Mouse (Mus musculus): ENCODE data around the gene Furin. TPM values are rescaled to one million over a fixed set of nuclear protein-coding genes. Genes with fewer than 3 reads are reported as not detected.

Furin gene
- polyA plus RNA-seq, 1 experiment from 2014 or later, result 27.3 TPM

GRCm38 (mm10) chr7:80421576-80421975, 16.3 kb upstream of the Furin start:
- Histone ChIP-seq H3K4me1 (ENCODE audit: insufficient read depth, low read depth, low read length) (0 out of 2 replicates have a peak, but pooled peaks cover 3% of the 10 kb centered on the region), H3K4me2 (replicated peaks; ENCODE audit: low read depth, low read length) (no peak overlapping the region), H3K36me3 (ENCODE audit: insufficient read depth, low read length) (no peaks in the 10 kb centered on the region), H3K9me3 (ENCODE audit: low read length) (no peaks in the 10 kb centered on the region), H3K4me3 (ENCODE audit: low read depth, low read length) (no peak overlapping the region), H3K27ac (ENCODE audit: low read length) (no peak overlapping the region), H3K9ac (replicated peaks; ENCODE audit: low read depth) (no peak overlapping the region), H3K27me3 (replicated peaks; ENCODE audit: insufficient read depth, low read length) (no peaks in the 10 kb centered on the region)
- whole genome bisulfite sequencing, result 92% methylated on average over 6 of the region's 6 CpGs
- ATAC-seq (no peak), DNase-seq (ENCODE audit: low spot score) (no peak)
- no peak for TF ChIP-seq CTCF (IDR thresholded peaks at IDR 0.05)
- TF ChIP-seq EP300 (IDR thresholded peaks at IDR 0.05), result no peak

- ATAC-seq (no peak), DNase-seq (ENCODE audit: low spot score) (no peak)
- Histone ChIP-seq H3K4me3 (ENCODE audit: low read depth, low read length) (no peak overlapping the region), H3K4me2 (replicated peaks; ENCODE audit: low read depth, low read length) (no peak overlapping the region), H3K36me3 (ENCODE audit: insufficient read depth, low read length) (no peaks in the 10 kb centered on the region), H3K9ac (replicated peaks; ENCODE audit: low read depth) (no peak overlapping the region), H3K27ac (ENCODE audit: low read length) (no peak overlapping the region), H3K27me3 (replicated peaks; ENCODE audit: insufficient read depth, low read length) (no peaks in the 10 kb centered on the region), H3K4me1 (ENCODE audit: insufficient read depth, low read depth, low read length) (0 out of 2 replicates have a peak, but pooled peaks cover 3% of the 10 kb centered on the region), H3K9me3 (ENCODE audit: low read length) (no peaks in the 10 kb centered on the region)
- WGBS, result 89% methylated on average over 4 of the region's 4 CpGs
- TF ChIP-seq CTCF (IDR thresholded peaks at IDR 0.05) (no peak), EP300 (IDR thresholded peaks at IDR 0.05) (no peak)
Measured at GRCm38 (mm10) chr7:80420586-80420985, 15.3 kb upstream of the Furin start.

GRCm38 (mm10) chr7:80419278-80419677, 14.0 kb upstream of the Furin start:
- Histone ChIP-seq H3K9me3 (ENCODE audit: low read length) (no peaks in the 10 kb centered on the region), H3K36me3 (ENCODE audit: insufficient read depth, low read length) (no peaks in the 10 kb centered on the region), H3K9ac (replicated peaks; ENCODE audit: low read depth) (no peak overlapping the region), H3K27me3 (replicated peaks; ENCODE audit: insufficient read depth, low read length) (no peaks in the 10 kb centered on the region), H3K4me2 (replicated peaks; ENCODE audit: low read depth, low read length) (no peak overlapping the region), H3K4me3 (ENCODE audit: low read depth, low read length) (no peak overlapping the region), H3K4me1 (ENCODE audit: insufficient read depth, low read depth, low read length) (peaks cover 6% of the 10 kb centered on the region; the same call in 1 of the 2 replicates), H3K27ac (ENCODE audit: low read length) (no peak overlapping the region)
- 28% methylated on average over 3 of the region's 3 CpGs for WGBS
- ATAC-seq, result peak; percentile 44
- DNase-seq (ENCODE audit: low spot score), result no peak
- TF ChIP-seq EP300 (IDR thresholded peaks at IDR 0.05) (peak; percentile 54; the same call in 1 of the 2 replicates), CTCF (IDR thresholded peaks at IDR 0.05) (no peak)

GRCm38 (mm10) chr7:80418036-80418435, 12.8 kb upstream of the Furin start:
- TF ChIP-seq EP300 (IDR thresholded peaks at IDR 0.05), result no peak
- TF ChIP-seq CTCF (IDR thresholded peaks at IDR 0.05), result no peak
- H3K9ac ChIP-seq (replicated peaks; ENCODE audit: low read depth), result no peak overlapping the region
- ATAC-seq (no peak), DNase-seq (ENCODE audit: low spot score) (no peak)
- no peak overlapping the region for H3K4me3 ChIP-seq (ENCODE audit: low read depth, low read length)
- H3K36me3 ChIP-seq (ENCODE audit: insufficient read depth, low read length), result no peaks in the 10 kb centered on the region
- H3K27ac ChIP-seq (ENCODE audit: low read length), result no peak overlapping the region
- 80% methylated on average over 3 of the region's 3 CpGs for WGBS
- no peaks in the 10 kb centered on the region for H3K9me3 ChIP-seq (ENCODE audit: low read length)
- H3K27me3 ChIP-seq (replicated peaks; ENCODE audit: insufficient read depth, low read length), result no peaks in the 10 kb centered on the region
- H3K4me1 ChIP-seq (ENCODE audit: insufficient read depth, low read depth, low read length), result peaks cover 4% of the 10 kb centered on the region; the same call in 1 of the 2 replicates
- H3K4me2 ChIP-seq (replicated peaks; ENCODE audit: low read depth, low read length), result no peak overlapping the region

- no peak overlapping the region for H3K4me3 ChIP-seq (ENCODE audit: low read depth, low read length)
- no peak for TF ChIP-seq EP300 (IDR thresholded peaks at IDR 0.05)
- no peak for TF ChIP-seq CTCF (IDR thresholded peaks at IDR 0.05)
- H3K9me3 ChIP-seq (ENCODE audit: low read length), result no peaks in the 10 kb centered on the region
- no peaks in the 10 kb centered on the region for H3K27me3 ChIP-seq (replicated peaks; ENCODE audit: insufficient read depth, low read length)
- no peaks in the 10 kb centered on the region for H3K36me3 ChIP-seq (ENCODE audit: insufficient read depth, low read length)
- H3K27ac ChIP-seq (ENCODE audit: low read length), result no peak overlapping the region
- H3K4me1 ChIP-seq (ENCODE audit: insufficient read depth, low read depth, low read length), result peaks cover 3% of the 10 kb centered on the region; the same call in 1 of the 2 replicates
- no peak overlapping the region for H3K4me2 ChIP-seq (replicated peaks; ENCODE audit: low read depth, low read length)
- H3K9ac ChIP-seq (replicated peaks; ENCODE audit: low read depth), result no peak overlapping the region
- ATAC-seq, result no peak
- no peak for DNase-seq (ENCODE audit: low spot score)
Measured at GRCm38 (mm10) chr7:80417601-80418000, 12.4 kb upstream of the Furin start.

- 63% methylated on average over 7 of the region's 7 CpGs for WGBS
- H3K4me3 ChIP-seq (ENCODE audit: low read depth, low read length), result no peak overlapping the region
- DNase-seq (ENCODE audit: low spot score), result no peak
- no peak overlapping the region for H3K27ac ChIP-seq (ENCODE audit: low read length)
- no peak overlapping the region for H3K9ac ChIP-seq (replicated peaks; ENCODE audit: low read depth)
- TF ChIP-seq CTCF (IDR thresholded peaks at IDR 0.05) (no peak), EP300 (IDR thresholded peaks at IDR 0.05) (no peak)
- H3K27me3 ChIP-seq (replicated peaks; ENCODE audit: insufficient read depth, low read length), result no peaks in the 10 kb centered on the region
- no peaks in the 10 kb centered on the region for H3K9me3 ChIP-seq (ENCODE audit: low read length)
- no peak for ATAC-seq
- H3K36me3 ChIP-seq (ENCODE audit: insufficient read depth, low read length), result no peaks in the 10 kb centered on the region
- peaks cover 3% of the 10 kb centered on the region; the same call in 1 of the 2 replicates for H3K4me1 ChIP-seq (ENCODE audit: insufficient read depth, low read depth, low read length)
- no peak overlapping the region for H3K4me2 ChIP-seq (replicated peaks; ENCODE audit: low read depth, low read length)
Measured at GRCm38 (mm10) chr7:80416969-80417368, 11.7 kb upstream of the Furin start.
